Mouse (Mus musculus): ENCODE measurements around the gene Ccr8. TPM values are rescaled to one million over a fixed set of nuclear protein-coding genes. Genes with fewer than 3 reads are reported as not detected.

The Ccr8 gene
- polyA plus RNA-seq, 1 experiment: not detected

- H3K4me3 ChIP-seq (replicated peaks): no peak overlapping the region
- no peaks in the 10 kb centered on the region for H3K36me3 ChIP-seq (replicated peaks; ENCODE audit: low read length)
- H3K27me3 ChIP-seq (replicated peaks): peaks cover 21% of the 10 kb centered on the region
- H3K4me1 ChIP-seq: peaks cover 22% of the 10 kb centered on the region; the same call in 1 of the 2 replicates
- peaks cover 8% of the 10 kb centered on the region for H3K9me3 ChIP-seq
- TF ChIP-seq FLI1 (IDR thresholded peaks at IDR 0.05; ENCODE audit: low read length): no peak
- no peak for TF ChIP-seq GATA1 (IDR thresholded peaks at IDR 0.05; ENCODE audit: borderline replicate concordance, low read length)
These were observed 48.7 kb downstream of the Ccr8 start for GRCm38 (mm10) chr9:120140652-120141051.

- Histone ChIP-seq H3K27me3 (replicated peaks) (peaks cover 32% of the 10 kb centered on the region), H3K4me1 (peaks cover 22% of the 10 kb centered on the region; the same call in 1 of the 2 replicates), H3K36me3 (replicated peaks; ENCODE audit: low read length) (no peaks in the 10 kb centered on the region), H3K4me3 (replicated peaks) (no peak overlapping the region), H3K9me3 (peaks cover 8% of the 10 kb centered on the region)
- TF ChIP-seq GATA1 (IDR thresholded peaks at IDR 0.05; ENCODE audit: borderline replicate concordance, low read length): no peak
- no peak for TF ChIP-seq FLI1 (IDR thresholded peaks at IDR 0.05; ENCODE audit: low read length)
These were observed 52.6 kb downstream of the Ccr8 start for GRCm38 (mm10) chr9:120144474-120144873.

Other genes starting within 250 kb of the Ccr8 start
- 9.9 and 15.8 TPM in 2 replicates for gene Wdr48, start 197.2 kb upstream of the Ccr8 start, polyA plus RNA-seq (2012; ENCODE audit: insufficient read depth, low replicate concordance)
- 11.6 and 11.7 TPM in 2 replicates for gene Gorasp1, start 154.5 kb upstream of the Ccr8 start, polyA plus RNA-seq (2012; ENCODE audit: insufficient read depth, low replicate concordance)
- 0.26 TPM in 1 of 2 replicates, not detected in the other for gene Ttc21a, start 154.5 kb upstream of the Ccr8 start, polyA plus RNA-seq (2012; ENCODE audit: insufficient read depth, low replicate concordance)
- 10.6 and 25.7 TPM in 2 replicates for gene Csrnp1, start 107.5 kb upstream of the Ccr8 start, polyA plus RNA-seq (2012; ENCODE audit: insufficient read depth, low replicate concordance)
- gene Xirp1, start 68.5 kb upstream of the Ccr8 start, polyA plus RNA-seq (2012; ENCODE audit: insufficient read depth, low replicate concordance): not detected in 2 replicates
- 0.73 TPM in 1 of 2 replicates, not detected in the other for gene Cx3cr1, start 22.2 kb upstream of the Ccr8 start, polyA plus RNA-seq (2012; ENCODE audit: insufficient read depth, low replicate concordance)
- gene Slc25a38, start 18.3 kb downstream of the Ccr8 start, polyA plus RNA-seq (2012; ENCODE audit: insufficient read depth, low replicate concordance): 45.8 and 48.0 TPM in 2 replicates
- gene Rpsa, start 35.6 kb downstream of the Ccr8 start, polyA plus RNA-seq (2012; ENCODE audit: insufficient read depth, low replicate concordance): 5,619 and 7,213 TPM in 2 replicates
- not detected in 2 replicates for gene Mobp, start 57.6 kb downstream of the Ccr8 start, polyA plus RNA-seq (2012; ENCODE audit: insufficient read depth, low replicate concordance)
- gene Myrip, start 209.4 kb downstream of the Ccr8 start, polyA plus RNA-seq (2012; ENCODE audit: insufficient read depth, low replicate concordance): not detected in 2 replicates

Data from megakaryocyte, embryonic 14.5 days (primary cell).